Mouse (Mus musculus): ENCODE measurements around the gene Zfp473.
"Not testable (repeated sequence)": the region's sequence is repeated elsewhere in the genome, so short reads cannot be mapped to it uniquely, and the experiment has no call there.

Gene Zfp473

DNA sequence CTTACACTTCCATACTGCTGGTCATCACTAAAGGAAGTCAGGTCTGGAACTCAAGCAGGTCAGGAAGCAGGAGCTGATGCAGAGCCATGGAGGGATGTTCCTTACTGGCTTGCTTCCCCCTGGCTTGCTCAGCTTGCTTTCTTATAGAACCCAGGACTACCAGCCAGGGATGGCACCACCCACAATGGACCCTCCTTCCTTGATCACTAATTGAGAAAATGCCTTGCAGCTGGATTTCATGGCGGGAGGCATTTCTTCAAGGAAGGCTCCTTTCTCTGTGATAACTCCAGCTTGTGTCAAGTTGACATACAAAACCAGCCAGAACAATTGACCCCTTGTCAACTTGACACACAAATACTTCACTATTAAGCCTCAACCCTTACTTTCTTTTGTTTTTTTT is at the start of gene Zfp473:
Gene Zfp473, minus strand, starts transcription at position 101 of the 400 bp plus-strand sequence.
- DNase-seq (ENCODE audit: low spot score), result not testable (repeated sequence)

DNA sequence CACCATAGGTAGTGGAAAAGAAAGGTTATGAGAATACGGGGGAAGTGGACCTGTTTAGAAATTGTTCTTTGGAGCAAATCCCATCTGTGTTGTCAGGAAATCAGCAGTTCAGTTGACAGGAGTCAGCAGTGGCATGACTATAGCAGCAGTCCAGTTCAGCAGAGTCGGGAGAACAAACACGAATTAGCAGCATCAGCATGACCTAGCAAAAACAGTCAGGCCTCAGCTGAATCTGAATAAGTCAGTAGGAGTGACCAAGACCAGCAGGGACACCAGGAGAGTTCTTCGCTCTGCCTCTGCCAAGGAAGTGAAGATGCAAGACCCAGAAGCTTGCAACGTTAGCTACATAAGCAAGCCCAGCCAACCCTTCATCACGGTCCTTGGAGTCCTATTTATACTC is 41.9 kb upstream of the Zfp473 start:
- DNase-seq (ENCODE audit: low spot score), result no peak

DNA sequence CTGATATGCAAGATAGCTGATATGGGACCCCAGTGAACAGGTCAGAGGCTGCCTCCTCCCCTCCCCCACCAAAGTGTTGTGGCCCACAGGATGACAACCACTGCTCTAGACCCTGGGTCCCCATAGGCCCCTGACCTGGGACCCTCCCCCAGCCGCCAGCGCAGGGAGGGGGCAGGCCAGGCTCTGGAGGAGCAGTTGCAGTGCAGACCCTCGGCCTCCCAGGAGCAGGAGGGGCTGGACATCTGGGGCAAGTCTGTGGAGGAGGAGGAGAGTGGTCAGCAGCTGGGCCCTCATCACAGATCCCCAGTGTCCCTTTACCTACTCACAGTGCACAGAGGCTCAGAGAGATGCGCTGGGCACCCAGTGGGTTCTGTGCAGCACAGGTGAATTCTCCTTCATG is 39.2 kb upstream of the Zfp473 start:
- no peak for DNase-seq (ENCODE audit: low spot score)

DNA sequence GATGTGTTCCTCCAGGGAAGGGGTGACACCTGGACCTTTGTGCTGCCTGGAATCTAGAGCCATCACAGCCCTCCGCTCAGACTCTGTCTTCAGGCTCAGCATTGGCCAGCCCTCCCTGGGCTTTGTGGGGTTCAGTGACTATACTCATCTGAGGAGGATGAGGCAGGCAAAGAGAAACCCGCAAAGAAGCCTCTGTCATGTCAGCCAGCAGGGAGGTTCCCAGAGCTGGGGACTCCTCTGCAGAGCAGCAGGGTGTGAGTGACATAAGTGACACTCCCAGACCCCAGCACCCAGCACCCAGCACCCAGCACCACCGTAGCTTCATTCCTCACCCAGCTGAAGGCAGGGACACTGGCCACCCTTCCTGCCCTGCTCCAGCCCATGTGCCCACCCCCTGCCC is 38.7 kb upstream of the Zfp473 start:
- DNase-seq (ENCODE audit: low spot score), result no peak

DNA sequence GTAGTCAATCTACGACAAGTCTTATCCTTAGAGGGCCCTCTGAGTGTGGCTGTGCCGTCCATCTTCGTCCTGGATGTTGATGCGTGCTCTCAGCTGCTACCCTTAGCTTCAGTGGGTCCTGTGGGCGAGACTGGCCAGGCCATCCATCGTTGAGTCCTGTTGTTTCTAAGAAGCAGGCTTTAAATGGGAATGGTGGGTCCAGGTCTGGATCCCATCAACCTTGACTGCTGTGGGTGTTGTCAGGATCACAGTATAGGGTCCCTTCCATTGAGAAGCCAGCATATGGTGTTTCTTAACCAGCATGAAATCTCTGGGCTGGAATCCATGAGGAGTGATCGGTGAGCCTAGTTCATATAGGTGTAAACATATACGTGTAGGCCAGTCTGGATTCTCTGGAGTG is 29.3 kb upstream of the Zfp473 start:
- no peak for DNase-seq (ENCODE audit: low spot score)

DNA sequence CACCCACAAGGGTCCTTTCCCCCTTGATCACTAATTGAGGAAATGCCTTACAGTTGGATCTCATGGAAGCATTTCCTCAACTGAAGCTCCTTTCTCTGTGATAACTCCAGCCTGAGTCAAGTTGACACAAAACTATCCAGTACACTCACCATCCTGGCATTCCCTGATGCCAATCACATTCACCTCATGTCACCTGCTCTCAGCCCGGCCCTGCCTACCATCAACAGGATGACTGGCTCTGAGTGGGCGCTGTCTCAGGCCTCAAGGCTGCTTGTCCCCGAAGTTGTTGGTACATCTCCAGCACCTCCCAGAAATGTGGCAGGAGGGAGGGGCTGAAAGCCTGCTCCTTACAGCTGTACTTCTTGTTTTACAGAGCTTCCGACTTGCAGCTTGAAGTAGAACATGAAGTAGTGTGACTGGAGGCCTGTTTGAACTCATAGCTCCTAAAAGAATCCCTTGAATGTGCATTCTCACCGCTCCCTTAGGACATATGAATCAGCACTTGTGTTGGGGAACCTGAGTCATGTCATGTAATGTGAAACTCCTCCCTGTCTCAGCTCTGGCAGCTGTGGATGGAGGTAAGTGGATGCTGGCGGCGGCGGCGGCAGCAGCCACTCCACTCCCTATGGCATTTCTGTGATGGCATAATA is 26.1 kb upstream of the Zfp473 start:
- DNase-seq (ENCODE audit: low spot score), result no peak

DNA sequence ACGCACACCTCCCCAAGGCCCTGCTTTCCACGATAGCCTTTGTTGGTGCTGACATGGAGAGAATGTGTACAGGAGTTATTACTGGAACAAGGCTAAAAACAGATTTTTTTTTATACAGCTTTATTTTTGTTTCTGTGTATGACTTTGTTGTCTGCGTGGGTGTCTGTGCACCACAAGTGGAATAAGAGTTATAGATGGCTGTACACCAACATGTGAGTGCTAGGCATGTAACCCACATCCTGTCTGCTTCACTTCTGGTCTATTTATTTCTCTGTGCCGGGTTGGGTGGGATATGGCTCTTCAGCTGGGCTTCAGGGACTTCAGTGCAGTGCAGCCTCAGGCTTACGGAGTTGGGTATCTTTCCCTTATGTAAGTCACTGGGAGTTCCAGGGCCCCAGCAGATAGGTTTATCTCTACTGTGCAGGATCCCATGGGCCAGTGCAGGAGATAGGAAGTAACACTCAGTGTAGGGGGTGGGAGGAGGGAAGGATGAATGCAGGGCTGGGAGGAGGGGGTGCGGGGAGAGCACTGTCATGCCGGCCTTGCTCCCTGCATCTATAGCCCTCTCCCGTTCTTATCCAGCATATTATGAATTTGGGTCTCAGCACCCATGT is 21.8 kb upstream of the Zfp473 start:
- no peak for DNase-seq (ENCODE audit: low spot score)

DNA sequence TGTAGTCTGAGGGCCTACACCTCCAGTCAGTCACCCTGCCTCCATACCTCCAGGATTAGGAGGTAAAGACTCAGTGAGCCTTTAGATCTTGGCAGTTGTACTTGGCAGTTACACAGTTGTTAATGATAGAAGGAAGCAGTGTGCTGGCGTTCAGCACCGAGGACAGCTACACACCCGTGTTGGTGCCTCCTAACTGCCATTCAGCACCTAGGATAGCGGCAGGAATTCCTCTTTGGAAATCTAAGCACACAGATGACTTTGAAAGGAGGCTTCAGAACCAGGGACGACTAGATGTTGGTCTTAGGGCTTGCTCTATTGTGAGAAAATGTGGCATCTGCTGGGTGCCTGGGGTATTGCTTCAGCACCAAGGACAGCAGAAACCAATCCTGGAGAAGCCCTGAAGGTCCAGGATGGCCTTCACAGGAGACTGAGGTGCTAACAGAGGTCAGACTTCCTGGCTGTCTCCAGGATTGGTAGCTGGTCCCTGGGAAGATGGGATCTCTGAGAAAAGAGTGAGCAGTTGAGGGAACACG is 19.3 kb upstream of the Zfp473 start:
- DNase-seq (ENCODE audit: low spot score), result peak; percentile 60

DNA sequence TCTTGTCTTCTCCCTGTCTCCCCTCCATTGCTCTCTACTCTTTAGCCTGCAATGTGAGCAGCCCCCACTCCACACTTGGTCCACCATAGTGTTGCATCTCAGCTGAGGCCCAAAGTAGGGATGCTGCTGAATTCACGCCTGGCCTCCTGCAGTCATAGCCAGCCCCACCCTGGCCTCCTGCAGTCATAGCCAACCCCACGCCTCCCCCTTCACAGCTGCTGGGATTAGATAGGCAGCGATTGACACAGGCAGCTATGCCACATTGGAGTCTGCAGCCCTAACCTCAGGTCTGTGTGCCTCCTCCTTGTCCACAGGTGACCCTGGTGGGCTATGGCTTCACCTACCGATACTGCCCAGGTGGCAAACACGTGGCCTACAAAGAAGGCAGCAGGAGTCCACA is 17.3 kb upstream of the Zfp473 start:
- DNase-seq (ENCODE audit: low spot score), result no peak

DNA sequence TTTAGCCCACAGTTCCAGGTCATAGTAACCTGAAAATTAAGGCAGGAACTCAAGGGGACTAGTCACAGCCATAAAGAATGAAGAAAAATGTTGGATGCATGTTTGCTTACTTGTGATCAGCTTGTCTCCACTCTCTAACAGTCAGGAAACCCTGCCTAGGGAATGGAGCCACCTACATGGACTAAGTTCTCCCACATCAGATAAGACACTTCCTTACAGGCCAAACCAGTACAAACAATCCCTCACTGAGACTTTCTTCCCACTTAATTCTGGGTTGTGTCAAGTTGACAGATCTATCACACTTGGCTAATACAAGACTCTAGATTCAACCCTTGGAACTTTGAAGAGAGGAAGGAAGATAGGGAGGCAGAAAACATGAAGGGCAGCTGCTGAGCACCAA is 9.5 kb upstream of the Zfp473 start:
- DNase-seq (ENCODE audit: low spot score), result no peak

DNA sequence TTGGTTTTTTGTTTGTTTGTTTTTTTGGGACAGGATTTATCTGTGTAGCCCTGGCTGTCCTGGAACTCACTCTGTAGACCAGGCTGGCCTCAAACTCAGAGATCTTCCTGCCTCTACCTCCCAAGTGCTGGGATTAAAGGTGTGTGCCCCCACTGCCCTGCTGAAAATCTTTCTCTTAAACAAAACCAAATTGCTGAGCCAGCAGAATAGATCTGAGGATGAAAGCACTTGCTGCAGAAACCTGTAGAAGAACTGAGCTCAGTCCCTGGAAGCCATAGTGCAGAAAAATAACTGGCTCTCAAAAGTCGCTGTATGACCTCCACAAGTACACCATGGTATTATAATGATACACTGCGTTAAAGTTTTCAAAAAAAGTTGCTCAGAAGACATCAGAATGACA is 6.3 kb upstream of the Zfp473 start:
- DNase-seq (ENCODE audit: low spot score), result no peak

DNA sequence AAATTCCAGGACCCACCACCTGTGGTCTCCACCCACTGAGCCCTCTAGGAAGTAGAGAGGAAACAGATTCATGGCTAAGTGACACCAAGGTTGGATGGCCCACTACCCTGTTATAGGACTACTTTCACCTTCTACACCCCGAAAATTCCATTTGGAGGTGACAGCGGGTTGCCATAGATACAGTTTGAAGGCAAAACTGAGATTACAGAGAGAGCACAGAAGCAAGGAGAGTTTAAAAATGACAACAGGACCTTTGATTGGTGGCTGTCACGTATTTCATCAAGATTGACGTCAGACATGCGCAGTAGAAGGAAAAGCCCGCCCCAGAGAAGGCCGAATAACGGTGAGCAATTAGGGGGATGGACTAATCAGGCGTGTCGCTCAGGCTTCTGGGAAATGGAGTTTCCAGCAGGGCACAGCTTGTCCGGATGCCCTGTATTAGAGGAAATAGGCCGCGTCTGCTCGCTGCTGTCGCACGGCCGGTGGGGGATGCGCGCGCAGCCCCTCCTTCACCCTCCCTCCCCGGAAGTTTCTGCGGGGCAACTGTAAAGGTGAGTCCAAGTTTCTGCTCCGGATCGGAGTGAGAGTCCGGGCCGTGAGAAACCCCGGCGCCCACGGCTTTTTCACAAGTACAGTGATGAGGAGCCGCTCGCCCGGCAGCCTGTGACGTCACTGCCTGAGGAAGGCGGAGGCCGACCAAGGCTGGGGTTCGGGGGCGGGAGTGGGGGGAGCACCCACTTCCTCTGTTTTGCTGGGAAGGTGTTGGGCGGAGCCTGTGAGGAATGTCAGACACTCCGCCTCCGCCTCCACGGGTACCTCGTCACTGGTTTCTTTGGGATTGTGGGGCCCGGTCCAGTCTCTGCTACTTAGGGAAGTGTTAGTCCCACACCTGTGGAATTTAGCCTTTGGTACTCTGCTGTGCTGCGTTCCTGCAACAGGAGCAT is 2.5 kb downstream of the Zfp473 start, which contains the start of gene Vrk3:
Gene Vrk3, plus strand, starts transcription at position 313 of the 944 bp plus-strand sequence.
- peak; percentile 81 for DNase-seq (ENCODE audit: low spot score)

DNA sequence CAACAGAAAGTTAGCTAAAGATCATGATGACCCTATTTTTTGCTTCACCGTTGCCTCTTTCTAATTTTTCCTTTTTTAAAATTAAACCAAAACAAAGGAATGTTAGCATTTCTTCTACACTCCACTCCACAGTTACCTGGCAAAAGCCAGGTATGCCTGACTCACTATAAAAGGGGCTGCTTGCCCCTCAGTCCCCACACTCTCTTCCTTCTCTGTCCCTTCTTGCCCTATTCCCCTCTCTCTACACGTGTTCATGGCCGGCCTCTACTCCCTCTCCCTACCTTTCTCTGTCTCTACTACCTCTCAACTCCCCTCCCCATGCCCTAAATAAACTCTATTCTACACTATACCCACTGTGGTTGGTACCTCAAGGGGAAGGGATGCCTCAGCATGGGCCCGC is 3.7 kb downstream of the Zfp473 start:
- DNase-seq (ENCODE audit: low spot score), result no peak

DNA sequence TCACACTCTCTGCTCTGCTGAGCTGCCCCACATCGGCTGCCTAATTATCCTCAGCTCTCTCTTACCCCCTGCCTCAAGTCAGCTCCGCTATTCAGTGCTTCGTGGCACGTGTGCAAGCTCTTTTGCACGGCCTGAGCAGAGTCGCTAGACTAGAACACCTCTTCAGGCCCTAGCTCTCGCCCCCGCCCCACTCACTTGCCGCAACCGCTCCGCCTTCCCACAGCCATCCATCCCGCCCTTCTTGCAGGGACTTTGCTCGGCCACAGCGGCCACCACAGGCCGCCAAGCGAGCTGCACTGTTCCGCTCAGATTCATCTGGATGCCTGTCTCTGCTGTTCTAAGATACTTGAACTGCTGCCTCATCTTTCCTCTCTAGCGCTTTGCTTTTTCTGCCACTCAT is 5.8 kb downstream of the Zfp473 start:
- DNase-seq (ENCODE audit: low spot score), result peak; percentile 61

DNA sequence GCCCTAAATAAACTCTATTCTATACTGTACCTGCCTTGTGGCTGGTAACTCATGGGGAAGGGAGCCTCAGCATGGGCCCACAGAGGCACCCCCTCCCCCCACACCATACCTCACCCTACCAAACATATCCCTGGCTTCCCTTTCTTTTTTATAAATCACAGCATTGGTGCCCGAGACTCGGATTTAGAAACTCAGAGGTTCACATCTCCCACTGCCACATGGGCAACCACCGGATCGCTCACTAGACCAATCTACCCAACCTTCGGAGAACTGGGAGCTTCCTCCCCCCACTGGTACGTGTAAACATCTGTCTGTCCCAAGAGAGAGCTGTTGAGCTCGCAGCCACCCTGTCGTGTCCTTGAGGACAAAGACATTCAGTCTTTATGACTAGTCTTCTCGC is 6.6 kb downstream of the Zfp473 start:
- DNase-seq (ENCODE audit: low spot score), result no peak

DNA sequence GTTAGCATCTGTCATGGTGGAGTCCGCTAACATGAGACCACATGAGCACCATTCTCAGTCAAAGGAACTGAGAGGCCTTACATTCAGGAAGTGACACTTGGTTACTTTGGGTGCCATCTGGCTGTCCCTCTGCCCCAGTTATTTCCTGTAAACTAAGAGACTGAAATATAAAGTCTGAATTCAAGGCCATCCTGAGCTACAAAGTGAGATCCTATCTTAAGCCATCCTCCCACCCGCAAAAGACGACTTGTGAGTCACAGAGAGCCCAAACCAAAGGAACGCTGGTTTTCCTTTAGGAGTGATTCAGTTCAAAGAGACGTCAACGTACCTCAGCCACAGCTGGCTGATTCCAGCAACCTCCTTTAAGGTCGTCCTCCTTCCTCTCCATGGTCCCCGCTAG is 9.5 kb downstream of the Zfp473 start:
- DNase-seq (ENCODE audit: low spot score), result no peak

DNA sequence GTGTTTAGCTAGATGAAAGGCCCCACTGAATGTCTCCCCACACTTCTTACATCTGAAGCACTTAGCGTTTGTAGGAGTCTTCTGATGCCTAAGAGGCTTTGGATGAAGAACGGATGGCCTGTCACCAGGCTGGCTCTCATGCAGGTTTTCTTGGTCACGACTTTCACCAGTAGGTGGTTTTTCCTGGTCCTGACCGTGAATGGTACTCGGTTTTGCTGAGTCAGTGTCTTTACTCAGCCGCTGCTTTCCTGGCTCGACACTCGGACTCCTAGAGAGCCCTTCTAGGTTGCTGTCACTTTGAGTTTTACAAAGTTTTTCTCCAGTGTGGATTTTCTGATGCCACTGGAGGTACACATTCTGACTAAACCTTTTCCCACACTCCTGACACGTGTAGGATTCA is 17.1 kb downstream of the Zfp473 start:
- no peak for DNase-seq (ENCODE audit: low spot score)

DNA sequence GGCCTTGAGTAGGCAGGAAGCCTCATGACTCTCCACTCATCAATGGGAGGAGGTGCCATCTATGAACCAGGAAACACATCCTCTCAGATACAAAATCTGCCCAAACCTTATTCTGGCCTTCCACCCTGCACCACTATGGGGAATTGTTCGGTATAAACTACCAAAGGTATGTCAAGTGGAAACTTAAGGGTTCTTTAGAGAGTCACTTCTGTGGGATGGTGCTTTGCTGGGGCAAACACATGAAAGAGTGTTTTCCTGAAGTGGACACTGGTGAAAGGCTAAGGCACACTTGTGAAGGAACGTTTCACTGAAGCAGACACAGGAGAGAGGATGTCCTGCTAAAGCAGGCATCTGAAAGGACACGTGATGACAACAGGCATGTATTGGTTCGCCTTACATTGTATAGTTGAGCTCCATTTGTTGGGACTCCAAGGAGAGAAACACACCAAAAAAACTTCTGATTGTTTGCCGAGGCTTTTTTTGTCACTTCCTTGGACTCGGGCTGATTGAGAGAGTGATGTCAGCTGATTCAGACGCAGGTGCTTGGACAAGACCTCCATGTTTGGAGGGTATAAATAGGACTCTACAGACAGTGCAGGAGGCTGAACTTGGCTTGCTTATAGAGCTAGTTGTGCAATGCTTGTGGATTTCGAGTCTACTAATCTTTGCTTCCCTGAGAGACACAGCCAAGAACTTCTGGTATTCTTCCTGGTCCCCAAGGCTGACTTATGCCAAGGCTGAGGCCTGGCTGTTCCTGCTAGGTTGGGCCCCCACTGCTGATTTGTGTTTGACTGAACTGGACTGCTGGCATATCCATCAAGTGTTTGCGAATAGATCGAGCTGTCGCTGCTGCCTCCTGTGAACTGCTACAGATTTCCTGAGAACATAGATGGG is 22.5 kb downstream of the Zfp473 start:
- DNase-seq (ENCODE audit: low spot score), result no peak

DNA sequence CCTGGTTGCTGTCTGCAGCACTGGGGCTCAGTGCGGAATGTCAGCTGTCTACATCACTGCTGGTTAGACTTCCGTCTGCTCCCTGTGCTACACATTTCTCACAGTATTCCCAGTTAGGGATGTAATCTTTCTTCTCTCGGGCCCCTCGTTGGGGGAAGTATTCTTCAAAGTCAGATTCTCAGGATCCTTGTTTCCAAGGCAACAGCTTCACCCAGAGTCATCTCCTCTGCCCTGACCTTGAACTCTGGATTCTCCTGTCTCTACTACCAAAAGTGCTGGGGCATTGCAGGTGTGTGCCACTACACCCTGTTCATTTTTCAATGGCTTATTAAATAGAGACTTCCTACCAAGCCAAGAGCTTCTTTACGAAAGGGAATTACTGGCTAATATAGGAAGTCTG is 23.7 kb downstream of the Zfp473 start:
- no peak for DNase-seq (ENCODE audit: low spot score)

DNA sequence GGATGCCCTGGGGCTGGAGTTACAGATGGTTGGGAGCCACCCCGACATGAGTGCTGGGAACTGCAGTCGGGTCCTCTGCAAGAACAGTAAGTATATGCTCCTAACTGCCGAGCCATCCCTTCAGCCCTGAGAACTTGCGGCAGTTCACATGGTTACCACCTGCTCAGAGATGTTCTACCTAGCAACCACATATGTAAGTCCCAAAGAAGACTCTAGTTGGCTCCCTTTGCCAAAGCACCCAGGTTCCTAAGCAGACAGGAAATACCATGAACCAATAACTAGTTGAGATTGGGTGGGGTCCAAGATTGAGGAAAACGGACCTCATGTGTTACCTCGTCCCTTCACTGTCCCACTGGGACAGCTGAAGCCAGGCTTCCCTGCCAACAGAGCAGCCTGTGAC is 24.5 kb downstream of the Zfp473 start:
- DNase-seq (ENCODE audit: low spot score), result no peak

DNA sequence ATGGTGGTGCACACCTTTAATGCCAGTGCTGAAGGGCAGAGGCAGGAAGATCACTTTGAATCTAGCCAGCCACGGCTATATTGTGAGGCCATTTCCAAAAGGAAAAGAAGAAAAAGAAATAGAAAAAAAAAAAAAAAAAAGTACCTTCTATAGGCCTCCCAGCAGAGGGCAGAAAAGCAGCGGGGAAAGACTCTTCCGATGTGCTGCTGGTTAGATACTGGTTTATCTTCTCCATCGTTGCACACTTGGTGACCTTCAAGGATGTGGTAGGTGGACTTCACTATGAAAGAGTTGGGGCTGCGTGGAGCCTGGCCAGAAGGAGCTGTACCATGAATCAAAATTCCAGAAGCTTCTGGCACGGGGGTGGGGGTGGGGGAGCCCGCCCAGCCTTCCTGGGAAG is 26.5 kb downstream of the Zfp473 start:
- no peak for DNase-seq (ENCODE audit: low spot score)

DNA sequence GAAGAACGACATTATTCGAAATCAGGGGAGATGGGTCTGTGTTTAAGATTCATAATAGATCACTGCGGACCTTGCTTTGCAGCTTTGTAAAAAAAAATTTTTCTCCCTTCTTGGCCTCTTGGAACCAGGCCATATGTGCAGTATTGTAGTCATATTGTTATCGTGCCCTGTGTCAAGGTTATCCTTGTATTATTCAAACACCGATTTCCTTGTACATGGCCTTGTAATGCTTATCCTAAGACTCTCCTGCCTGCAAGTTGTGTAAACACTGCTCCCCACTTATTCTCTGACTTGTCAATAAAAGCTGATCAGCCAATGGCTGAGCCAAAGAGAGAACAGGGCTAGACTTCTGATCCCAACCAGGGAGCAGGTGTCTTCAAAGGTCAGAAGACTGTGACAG is 28.8 kb downstream of the Zfp473 start:
- no peak for DNase-seq (ENCODE audit: low spot score)
